Mouse (Mus musculus) kidney, embryonic 14.5 days (tissue): ENCODE data around the gene Smn1. TPM values are rescaled to one million over a fixed set of nuclear protein-coding genes. Genes with fewer than 3 reads are reported as not detected.

ENCODE experiments used
- ATAC-seq: fragments of 200-750 bp; cut with Nextera tagmentation; 2 replicates; pipeline ENCODE4 v1.8.0; 2017; ENCODE audit warnings: moderate number of reproducible peaks, mild to moderate bottlenecking, moderate TSS enrichment, moderate library complexity; ENCODE audit not compliant: low FRiP score, low TSS enrichment
- H3K27ac ChIP-seq: fragments of 300-500 bp; sonication (generic); 2 replicates; pipeline ENCODE4 v1.5.1; 2014; ENCODE audit warnings: low read depth, mild to moderate bottlenecking, low read length, moderate library complexity, mixed read lengths
- H3K27me3 ChIP-seq: fragments of 300-500 bp; sonication (generic); 2 replicates; pipeline ENCODE4 v1.6.1; 2014; ENCODE audit warnings: mild to moderate bottlenecking, low read length; ENCODE audit not compliant: control insufficient read depth, insufficient read depth
- H3K36me3 ChIP-seq: fragments of 300-500 bp; sonication (generic); 2 replicates; pipeline ENCODE4 v1.6.1; 2014; ENCODE audit warnings: low read length, mixed read lengths; ENCODE audit not compliant: control insufficient read depth, insufficient read depth
- H3K4me1 ChIP-seq: fragments of 300-500 bp; sonication (generic); 2 replicates; pipeline ENCODE4 v1.6.1; 2014; ENCODE audit warnings: low read length, mixed read lengths; ENCODE audit not compliant: control insufficient read depth, insufficient read depth
- H3K4me2 ChIP-seq: fragments of 300-500 bp; sonication (generic); replicated peaks from 2 replicates; pipeline ENCODE4 v1.6.1; 2014; ENCODE audit warnings: low read depth, mild to moderate bottlenecking, low read length
- H3K4me3 ChIP-seq: fragments of 300-500 bp; sonication (generic); 2 replicates; pipeline ENCODE4 v1.5.1; 2014; ENCODE audit warnings: mild to moderate bottlenecking, low read length
- H3K9ac ChIP-seq: fragments of 300-500 bp; sonication (generic); 2 replicates; pipeline ENCODE4 v1.6.1; 2014; ENCODE audit warnings: low read depth, mild to moderate bottlenecking, low read length, moderate library complexity
- H3K9me3 ChIP-seq: fragments of 300-500 bp; sonication (generic); 2 replicates; pipeline ENCODE4 v1.6.1; 2016; ENCODE audit warnings: low read length; ENCODE audit not compliant: control insufficient read depth
- WGBS: fragments of 180-500 bp; shearing (Covaris S2); extraction: QIAGEN DNeasy Blood & Tissue Kit; methylation state at CpG from one replicate; pipeline ENCODE4 v1.1.7; 2014; 5-methylcytosine and 5-hydroxymethylcytosine counted together
- polyA plus RNA-seq: library from polyadenylated mRNA; unstranded; fragments of >200 nt; fragmentation: Nextera tagmentation; extraction: Ambion mirVana; gene quantifications from 2 replicates; pipeline ENCODE4 v1.2.1, GENCODE M21; 2014

Gene Smn1
- polyA plus RNA-seq: 78.8 and 91.0 TPM in 2 replicates

- Histone ChIP-seq H3K27me3 (no peaks in the 10 kb centered on the region), H3K27ac (no peak within 1 kb of the TSS), H3K4me3 (peak within 1 kb of the TSS; percentile 99), H3K4me1 (peaks cover 9% of the 10 kb centered on the region), H3K4me2 (peak within 1 kb of the TSS; percentile 94), H3K36me3 (peaks cover 27% of the 10 kb centered on the region), H3K9ac (peak within 1 kb of the TSS; percentile 93), H3K9me3 (no peaks in the 10 kb centered on the region)
- WGBS: 4% methylated on average over 42 of the region's 42 CpGs
- peak; percentile 98 for ATAC-seq
Observed at GRCm38 (mm10) chr13:100124423-100125257, at the start of gene Smn1. Gene Smn1, plus strand, starts transcription at chr13:100124852.

DNA sequence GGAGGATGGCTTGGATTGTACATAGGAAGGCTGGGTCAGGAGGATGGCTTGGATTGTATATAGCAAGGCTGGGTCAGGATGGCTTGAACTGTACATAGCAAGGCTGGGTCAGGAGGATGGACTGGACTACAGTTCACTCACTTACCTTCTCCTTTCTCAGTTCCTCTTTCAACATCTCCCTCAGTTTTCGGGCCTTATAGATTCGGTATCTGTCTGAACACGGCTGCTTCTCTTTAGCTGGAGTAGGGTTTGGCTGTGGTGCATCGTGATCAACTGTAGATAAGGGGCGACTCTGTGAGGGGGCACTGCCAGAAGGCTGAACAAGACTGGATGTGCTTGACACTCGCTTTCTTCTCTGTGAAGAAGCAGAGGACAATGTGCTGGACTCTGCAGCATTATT lies 25.8 kb upstream of the Smn1 start:
- 93% methylated on average over 6 of the region's 6 CpGs for WGBS
- Histone ChIP-seq H3K36me3 (peaks cover 48% of the 10 kb centered on the region), H3K4me1 (peaks cover 11% of the 10 kb centered on the region; the same call in 1 of the 2 replicates)

GRCm38 (mm10) chr13:100103052-100103658 lies 21.5 kb upstream of the Smn1 start:
- WGBS: 4% methylated on average over 15 of the region's 15 CpGs
- H3K4me1 ChIP-seq: peaks cover 11% of the 10 kb centered on the region; the same call in 1 of the 2 replicates
- H3K27me3 ChIP-seq: no peaks in the 10 kb centered on the region
- H3K9ac ChIP-seq: peak overlapping the region; percentile 91
- no peaks in the 10 kb centered on the region for H3K9me3 ChIP-seq
- H3K27ac ChIP-seq: peak overlapping the region; percentile 88
- peak overlapping the region; percentile 99 for H3K4me3 ChIP-seq
- H3K36me3 ChIP-seq: peaks cover 9% of the 10 kb centered on the region
- peak overlapping the region; percentile 76 for H3K4me2 ChIP-seq
- no peak; the same call in 1 of the 2 replicates for ATAC-seq

More for the DNA sequence above, 25.8 kb upstream of the Smn1 start:
- no peaks in the 10 kb centered on the region for H3K9me3 ChIP-seq
- no peak overlapping the region for H3K27ac ChIP-seq
- H3K4me3 ChIP-seq: no peak overlapping the region
- no peak overlapping the region for H3K4me2 ChIP-seq
- no peaks in the 10 kb centered on the region for H3K27me3 ChIP-seq
- ATAC-seq: no peak
- no peak overlapping the region for H3K9ac ChIP-seq

- H3K4me3 ChIP-seq: peak within 1 kb of the TSS; percentile 99
- H3K4me1 ChIP-seq: peaks cover 11% of the 10 kb centered on the region; the same call in 1 of the 2 replicates
- peak within 1 kb of the TSS; percentile 91 for H3K9ac ChIP-seq
- peak; percentile 78 for ATAC-seq
- peak within 1 kb of the TSS; percentile 76 for H3K4me2 ChIP-seq
- peaks cover 2% of the 10 kb centered on the region; the same call in 1 of the 2 replicates for H3K36me3 ChIP-seq
- 0% methylated on average over 41 of the region's 44 CpGs for WGBS
- H3K27ac ChIP-seq: peak within 1 kb of the TSS; percentile 88
- no peaks in the 10 kb centered on the region for H3K27me3 ChIP-seq
- H3K9me3 ChIP-seq: no peaks in the 10 kb centered on the region
Observed at GRCm38 (mm10) chr13:100103748-100104254, 20.9 kb upstream of the Smn1 start, which contains the start of gene Bdp1. Gene Bdp1, minus strand, starts transcription at chr13:100104070.

DNA sequence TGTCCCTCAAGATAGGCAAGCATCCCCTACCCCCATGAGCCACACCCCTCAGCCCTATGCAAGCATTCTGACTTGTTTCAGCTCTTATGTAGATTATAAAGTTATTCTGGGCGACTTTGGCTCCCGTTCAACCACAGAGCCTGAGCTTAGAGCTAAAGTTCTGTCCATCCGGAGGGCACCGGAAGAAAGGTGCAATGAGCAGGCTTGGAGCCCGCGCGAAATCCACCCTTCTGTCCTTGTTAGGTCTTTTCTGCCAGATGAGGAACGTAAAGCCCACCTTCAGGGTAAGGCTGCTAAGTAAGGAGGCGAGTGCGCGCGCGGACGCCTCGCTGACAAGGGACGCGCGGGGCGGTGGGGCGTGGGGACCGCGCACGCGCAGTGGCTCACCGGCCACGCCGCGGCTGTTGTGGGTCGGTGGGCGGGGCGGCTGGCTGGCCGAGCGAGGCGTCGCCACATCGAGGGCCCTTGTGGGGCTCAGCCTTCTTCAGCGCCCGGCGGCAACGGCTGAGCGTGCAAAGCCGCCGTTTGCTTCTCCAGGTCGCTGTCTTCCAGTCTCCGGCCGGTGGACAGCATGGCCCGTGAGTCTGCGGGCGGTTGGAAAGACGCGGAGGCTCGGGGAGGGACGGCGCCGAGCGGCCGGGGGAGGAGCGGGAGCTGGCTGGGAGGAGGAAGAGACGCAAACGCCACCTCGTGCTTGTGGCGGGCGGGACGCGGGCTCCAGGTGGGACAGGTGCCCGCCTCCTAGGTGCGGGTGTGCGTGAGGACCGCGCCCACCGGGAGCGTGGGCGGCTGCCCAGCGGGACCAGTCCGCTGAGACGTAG lies 16.8 kb upstream of the Smn1 start, which contains the start of gene Serf1:
TSS of gene Serf1 (plus strand) at position 361 of the 821 bp plus-strand sequence.
- WGBS: under 1% methylated on average over 66 of the region's 76 CpGs

GRCm38 (mm10) chr13:100112218-100112972 lies 12.3 kb upstream of the Smn1 start:
- no peak for ATAC-seq
- Histone ChIP-seq H3K4me1 (no peaks in the 10 kb centered on the region), H3K9ac (no peak overlapping the region), H3K27me3 (no peaks in the 10 kb centered on the region), H3K9me3 (no peaks in the 10 kb centered on the region), H3K4me2 (no peak overlapping the region), H3K36me3 (peaks cover 15% of the 10 kb centered on the region; the same call in 1 of the 2 replicates), H3K4me3 (no peak overlapping the region), H3K27ac (no peak overlapping the region)
- 45% methylated on average over 5 of the region's 5 CpGs for WGBS

More for the DNA sequence above, 16.8 kb upstream of the Smn1 start, which contains the start of gene Serf1:
- Histone ChIP-seq H3K4me3 (peak within 1 kb of the TSS; percentile 76), H3K4me2 (peak within 1 kb of the TSS; percentile 85), H3K4me1 (peaks cover under 1% of the 10 kb centered on the region; the same call in 1 of the 2 replicates), H3K9me3 (no peaks in the 10 kb centered on the region), H3K27me3 (no peaks in the 10 kb centered on the region), H3K27ac (peak within 1 kb of the TSS; percentile 59), H3K36me3 (no peaks in the 10 kb centered on the region), H3K9ac (peak within 1 kb of the TSS; percentile 82)
- ATAC-seq: peak; percentile 85

GRCm38 (mm10) chr13:100123970-100124369 lies 682 bp upstream of the Smn1 start:
- 78% methylated on average over 3 of the region's 3 CpGs for WGBS
- Histone ChIP-seq H3K9me3 (no peaks in the 10 kb centered on the region), H3K9ac (no peak overlapping the region; the same call in 1 of the 2 replicates), H3K4me3 (peak overlapping the region; percentile 99), H3K4me1 (peaks cover 9% of the 10 kb centered on the region), H3K36me3 (peaks cover 22% of the 10 kb centered on the region), H3K27me3 (no peaks in the 10 kb centered on the region), H3K4me2 (peak overlapping the region; percentile 94), H3K27ac (no peak overlapping the region)
- no peak for ATAC-seq

GRCm38 (mm10) chr13:100125258-100125643 lies 599 bp downstream of the Smn1 start:
- 0 out of 2 replicates have a peak, but pooled peaks have one; percentile 41 for ATAC-seq
- Histone ChIP-seq H3K4me2 (peak overlapping the region; percentile 94), H3K36me3 (peaks cover 27% of the 10 kb centered on the region), H3K27me3 (no peaks in the 10 kb centered on the region), H3K4me3 (peak overlapping the region; percentile 99), H3K9me3 (no peaks in the 10 kb centered on the region), H3K4me1 (peaks cover 9% of the 10 kb centered on the region), H3K9ac (peak overlapping the region; percentile 93), H3K27ac (no peak overlapping the region)
- WGBS: 2% methylated on average over 10 of the region's 10 CpGs
